Mouse (Mus musculus) lung, embryonic 15.5 days (tissue): ENCODE data around the gene Zfp148. TPM values are rescaled to one million over a fixed set of nuclear protein-coding genes. Genes with fewer than 3 reads are reported as not detected.

Source experiments
- ATAC-seq: fragments of 200-750 bp; cut with Nextera tagmentation; 2 replicates; pipeline ENCODE4 v1.8.0; 2017; ENCODE audit warnings: moderate number of reproducible peaks, borderline replicate concordance; ENCODE audit not compliant: low FRiP score, low TSS enrichment; ENCODE audit errors: extremely low read depth
- H3K27ac ChIP-seq: fragments of 300-500 bp; sonication (generic); 2 replicates; pipeline ENCODE4 v1.5.1; 2015; ENCODE audit warnings: moderate library complexity, mild to moderate bottlenecking, inconsistent platforms
- H3K27me3 ChIP-seq: fragments of 300-500 bp; sonication (generic); 2 replicates; pipeline ENCODE4 v1.6.1; 2015; ENCODE audit warnings: inconsistent platforms
- H3K36me3 ChIP-seq: fragments of 300-500 bp; sonication (generic); 2 replicates; pipeline ENCODE4 v1.6.1; 2015; ENCODE audit warnings: inconsistent platforms
- H3K4me1 ChIP-seq: fragments of 300-500 bp; sonication (generic); 2 replicates; pipeline ENCODE4 v1.6.1; 2015; ENCODE audit warnings: inconsistent platforms
- H3K4me2 ChIP-seq: fragments of 300-500 bp; sonication (generic); 2 replicates; pipeline ENCODE4 v1.6.1; 2015; ENCODE audit warnings: inconsistent platforms, mild to moderate bottlenecking, moderate library complexity
- H3K4me3 ChIP-seq: fragments of 300-500 bp; sonication (generic); 2 replicates; pipeline ENCODE4 v1.5.1; 2015; ENCODE audit warnings: mild to moderate bottlenecking, inconsistent platforms
- H3K9ac ChIP-seq: fragments of 300-500 bp; sonication (generic); 2 replicates; pipeline ENCODE4 v1.6.1; 2015; ENCODE audit warnings: inconsistent platforms
- H3K9me3 ChIP-seq: fragments of 300-500 bp; sonication (generic); 2 replicates; pipeline ENCODE4 v1.6.1; 2016; ENCODE audit warnings: inconsistent platforms
- WGBS: fragments of 180-500 bp; shearing (Covaris S2); methylation state at CpG from one replicate; pipeline ENCODE4 v1.1.7; 2015; 5-methylcytosine and 5-hydroxymethylcytosine counted together
- polyA plus RNA-seq: library from polyadenylated mRNA; unstranded; fragments of >200 nt; fragmentation: Nextera tagmentation; extraction: Ambion mirVana; gene quantifications from 2 replicates; pipeline ENCODE4 v1.2.1, GENCODE M21; 2015

Gene Zfp148
- polyA plus RNA-seq, 1 experiment from 2014 or later, result 61.4 TPM

- no peaks in the 10 kb centered on the region for H3K27me3 ChIP-seq
- WGBS, result 64% methylated on average over 5 of the region's 5 CpGs
- H3K9ac ChIP-seq, result no peak overlapping the region
- H3K27ac ChIP-seq, result no peak overlapping the region
- peaks cover 23% of the 10 kb centered on the region for H3K4me1 ChIP-seq
- H3K36me3 ChIP-seq, result no peaks in the 10 kb centered on the region
- H3K4me3 ChIP-seq, result no peak overlapping the region
- H3K4me2 ChIP-seq, result no peak overlapping the region
- ATAC-seq, result no peak
- no peaks in the 10 kb centered on the region for H3K9me3 ChIP-seq
Measured at GRCm38 (mm10) chr16:33415607-33416006, 35.0 kb downstream of the Zfp148 start.

- peaks cover 24% of the 10 kb centered on the region for H3K36me3 ChIP-seq
- no peak overlapping the region for H3K4me3 ChIP-seq
- no peaks in the 10 kb centered on the region for H3K9me3 ChIP-seq
- ATAC-seq, result no peak
- H3K4me2 ChIP-seq, result no peak overlapping the region
- no peaks in the 10 kb centered on the region for H3K27me3 ChIP-seq
- H3K4me1 ChIP-seq, result 0 out of 2 replicates have a peak, but pooled peaks cover 4% of the 10 kb centered on the region
- H3K27ac ChIP-seq, result no peak overlapping the region
- WGBS, result 87% methylated on average over 3 of the region's 3 CpGs
- H3K9ac ChIP-seq, result no peak overlapping the region
Measured at GRCm38 (mm10) chr16:33428327-33428726, 47.7 kb downstream of the Zfp148 start.

- ATAC-seq, result no peak
- Histone ChIP-seq H3K27ac (no peak overlapping the region), H3K4me1 (0 out of 2 replicates have a peak, but pooled peaks cover 4% of the 10 kb centered on the region), H3K9me3 (no peaks in the 10 kb centered on the region), H3K9ac (no peak overlapping the region), H3K4me3 (no peak overlapping the region), H3K4me2 (no peak overlapping the region), H3K36me3 (peaks cover 23% of the 10 kb centered on the region), H3K27me3 (no peaks in the 10 kb centered on the region)
- WGBS, result 82% methylated on average over 2 of the region's 2 CpGs
Measured at GRCm38 (mm10) chr16:33431660-33432059, 51.0 kb downstream of the Zfp148 start.

GRCm38 (mm10) chr16:33441065-33441464, 60.4 kb downstream of the Zfp148 start:
- WGBS, result 88% methylated on average over 6 of the region's 6 CpGs
- Histone ChIP-seq H3K4me2 (no peak overlapping the region), H3K4me3 (no peak overlapping the region), H3K36me3 (peaks cover 3% of the 10 kb centered on the region; the same call in 1 of the 2 replicates), H3K4me1 (no peaks in the 10 kb centered on the region), H3K27me3 (no peaks in the 10 kb centered on the region), H3K9ac (no peak overlapping the region), H3K27ac (no peak overlapping the region), H3K9me3 (no peaks in the 10 kb centered on the region)
- no peak for ATAC-seq

- 57% methylated on average over 5 of the region's 5 CpGs for WGBS
- Histone ChIP-seq H3K9ac (no peak overlapping the region), H3K36me3 (0 out of 2 replicates have a peak, but pooled peaks cover 3% of the 10 kb centered on the region), H3K4me1 (no peaks in the 10 kb centered on the region), H3K9me3 (no peaks in the 10 kb centered on the region), H3K27me3 (no peaks in the 10 kb centered on the region), H3K27ac (no peak overlapping the region), H3K4me2 (no peak overlapping the region), H3K4me3 (no peak overlapping the region)
- no peak for ATAC-seq
Measured at GRCm38 (mm10) chr16:33446830-33447229, 66.2 kb downstream of the Zfp148 start.

GRCm38 (mm10) chr16:33453826-33454225, 73.2 kb downstream of the Zfp148 start:
- 0 out of 2 replicates have a peak, but pooled peaks cover 4% of the 10 kb centered on the region for H3K4me1 ChIP-seq
- H3K9me3 ChIP-seq, result no peaks in the 10 kb centered on the region
- no peak overlapping the region for H3K4me3 ChIP-seq
- ATAC-seq, result no peak
- peaks cover 9% of the 10 kb centered on the region; the same call in 1 of the 2 replicates for H3K36me3 ChIP-seq
- 83% methylated on average over 2 of the region's 2 CpGs for WGBS
- no peak overlapping the region for H3K27ac ChIP-seq
- no peak overlapping the region for H3K4me2 ChIP-seq
- no peak overlapping the region for H3K9ac ChIP-seq
- H3K27me3 ChIP-seq, result no peaks in the 10 kb centered on the region

GRCm38 (mm10) chr16:33454306-33454705, 73.7 kb downstream of the Zfp148 start:
- no peak overlapping the region for H3K9ac ChIP-seq
- H3K36me3 ChIP-seq, result peaks cover 12% of the 10 kb centered on the region
- no peaks in the 10 kb centered on the region for H3K9me3 ChIP-seq
- WGBS, result 83% methylated on average over 2 of the region's 2 CpGs
- no peak overlapping the region for H3K4me2 ChIP-seq
- H3K27me3 ChIP-seq, result no peaks in the 10 kb centered on the region
- ATAC-seq, result no peak
- H3K4me1 ChIP-seq, result 0 out of 2 replicates have a peak, but pooled peaks cover 4% of the 10 kb centered on the region
- H3K27ac ChIP-seq, result no peak overlapping the region
- no peak overlapping the region for H3K4me3 ChIP-seq

- no peak for ATAC-seq
- no peaks in the 10 kb centered on the region for H3K9me3 ChIP-seq
- peaks cover 19% of the 10 kb centered on the region for H3K36me3 ChIP-seq
- no peak overlapping the region for H3K4me2 ChIP-seq
- H3K9ac ChIP-seq, result no peak overlapping the region
- H3K4me1 ChIP-seq, result 0 out of 2 replicates have a peak, but pooled peaks cover 4% of the 10 kb centered on the region
- H3K27me3 ChIP-seq, result no peaks in the 10 kb centered on the region
- H3K27ac ChIP-seq, result no peak overlapping the region
- WGBS, result 74% methylated on average over 6 of the region's 6 CpGs
- H3K4me3 ChIP-seq, result no peak overlapping the region
Measured at GRCm38 (mm10) chr16:33455263-33455910, 74.8 kb downstream of the Zfp148 start.

- Histone ChIP-seq H3K36me3 (peaks cover 22% of the 10 kb centered on the region), H3K4me3 (no peak overlapping the region), H3K9me3 (no peaks in the 10 kb centered on the region), H3K27ac (no peak overlapping the region), H3K4me2 (no peak overlapping the region), H3K27me3 (no peaks in the 10 kb centered on the region), H3K4me1 (peaks cover 10% of the 10 kb centered on the region; the same call in 1 of the 2 replicates), H3K9ac (no peak overlapping the region)
- 97% methylated on average over 1 of the region's 1 CpGs for WGBS
- no peak for ATAC-seq
Measured at GRCm38 (mm10) chr16:33459101-33459500, 78.5 kb downstream of the Zfp148 start.

- Histone ChIP-seq H3K9ac (no peak overlapping the region), H3K9me3 (no peaks in the 10 kb centered on the region), H3K36me3 (peaks cover 22% of the 10 kb centered on the region), H3K27me3 (no peaks in the 10 kb centered on the region), H3K4me2 (no peak overlapping the region), H3K4me1 (peaks cover 6% of the 10 kb centered on the region; the same call in 1 of the 2 replicates), H3K27ac (no peak overlapping the region), H3K4me3 (no peak overlapping the region)
- ATAC-seq, result no peak
- WGBS, result 67% methylated on average over 3 of the region's 3 CpGs
Measured at GRCm38 (mm10) chr16:33461416-33461815, 80.8 kb downstream of the Zfp148 start.

- no peak overlapping the region for H3K4me3 ChIP-seq
- H3K9me3 ChIP-seq, result no peaks in the 10 kb centered on the region
- H3K9ac ChIP-seq, result no peak overlapping the region
- H3K27me3 ChIP-seq, result no peaks in the 10 kb centered on the region
- H3K4me1 ChIP-seq, result peaks cover 6% of the 10 kb centered on the region; the same call in 1 of the 2 replicates
- no peak overlapping the region for H3K4me2 ChIP-seq
- WGBS, result 89% methylated on average over 4 of the region's 4 CpGs
- ATAC-seq, result no peak
- no peak overlapping the region for H3K27ac ChIP-seq
- peaks cover 6% of the 10 kb centered on the region; the same call in 1 of the 2 replicates for H3K36me3 ChIP-seq
Measured at GRCm38 (mm10) chr16:33464509-33465241, 84.0 kb downstream of the Zfp148 start.

GRCm38 (mm10) chr16:33465242-33465614, 84.6 kb downstream of the Zfp148 start:
- ATAC-seq, result no peak
- no peaks in the 10 kb centered on the region for H3K27me3 ChIP-seq
- H3K4me3 ChIP-seq, result no peak overlapping the region
- H3K9ac ChIP-seq, result no peak overlapping the region
- no peaks in the 10 kb centered on the region for H3K9me3 ChIP-seq
- no peak overlapping the region for H3K27ac ChIP-seq
- no peak overlapping the region for H3K4me2 ChIP-seq
- WGBS, result 92% methylated on average over 4 of the region's 4 CpGs
- H3K4me1 ChIP-seq, result peaks cover 6% of the 10 kb centered on the region; the same call in 1 of the 2 replicates
- H3K36me3 ChIP-seq, result peaks cover 3% of the 10 kb centered on the region; the same call in 1 of the 2 replicates
